Mouse (Mus musculus) thymus, adult 18-20 months (tissue): Measurements from ENCODE around the gene St6galnac3.
"Not testable (repeated sequence)": the region's sequence is repeated elsewhere in the genome, so short reads cannot be mapped to it uniquely, and the experiment has no call there.

Experiments
- DNase-seq, 2 experiments: peaks; one replicate each; pipeline ENCODE4 v3.0.0; 2022; ENCODE audit warnings: mixed read lengths in 2 of 2

St6galnac3 gene

DNA sequence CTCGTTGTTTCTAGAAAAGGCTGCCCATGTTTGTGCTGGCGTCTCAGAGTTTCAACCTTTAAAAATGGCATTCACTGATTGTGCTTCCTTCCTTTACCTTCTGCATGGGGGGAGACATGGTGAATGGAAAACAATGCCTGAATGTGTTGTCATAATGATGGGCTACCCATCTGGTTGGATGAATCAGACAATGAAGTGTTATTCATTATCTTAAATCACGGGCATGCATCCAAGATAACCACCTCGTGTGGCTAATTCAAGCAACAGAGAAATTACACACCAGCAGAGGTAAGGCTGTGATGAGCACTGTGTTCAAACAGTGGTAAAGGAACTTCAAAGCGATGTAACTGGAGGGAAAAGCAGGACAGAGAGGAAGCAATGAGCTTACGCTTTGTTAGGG, 325.4 kb downstream of the St6galnac3 start:
- DNase-seq, result no peak

DNA sequence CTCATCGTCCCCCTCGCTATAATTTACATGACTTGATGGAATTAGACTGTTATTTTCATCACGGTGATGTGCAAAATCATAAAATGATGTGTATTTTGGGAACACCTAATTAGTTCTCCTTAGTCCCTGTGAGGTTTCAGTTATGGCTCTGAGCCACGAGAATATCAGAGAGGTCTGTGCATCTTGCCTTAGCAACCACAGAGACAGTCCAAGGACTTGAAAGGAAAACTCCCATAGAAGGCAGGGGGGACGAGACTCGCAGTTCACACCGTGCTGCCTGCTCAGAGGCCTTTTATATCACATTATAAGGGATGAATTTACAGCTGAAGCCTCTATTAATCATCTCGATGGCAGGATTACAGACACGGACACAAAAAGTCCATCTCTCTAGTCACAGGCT, 327.2 kb downstream of the St6galnac3 start:
- DNase-seq, result no peak

DNA sequence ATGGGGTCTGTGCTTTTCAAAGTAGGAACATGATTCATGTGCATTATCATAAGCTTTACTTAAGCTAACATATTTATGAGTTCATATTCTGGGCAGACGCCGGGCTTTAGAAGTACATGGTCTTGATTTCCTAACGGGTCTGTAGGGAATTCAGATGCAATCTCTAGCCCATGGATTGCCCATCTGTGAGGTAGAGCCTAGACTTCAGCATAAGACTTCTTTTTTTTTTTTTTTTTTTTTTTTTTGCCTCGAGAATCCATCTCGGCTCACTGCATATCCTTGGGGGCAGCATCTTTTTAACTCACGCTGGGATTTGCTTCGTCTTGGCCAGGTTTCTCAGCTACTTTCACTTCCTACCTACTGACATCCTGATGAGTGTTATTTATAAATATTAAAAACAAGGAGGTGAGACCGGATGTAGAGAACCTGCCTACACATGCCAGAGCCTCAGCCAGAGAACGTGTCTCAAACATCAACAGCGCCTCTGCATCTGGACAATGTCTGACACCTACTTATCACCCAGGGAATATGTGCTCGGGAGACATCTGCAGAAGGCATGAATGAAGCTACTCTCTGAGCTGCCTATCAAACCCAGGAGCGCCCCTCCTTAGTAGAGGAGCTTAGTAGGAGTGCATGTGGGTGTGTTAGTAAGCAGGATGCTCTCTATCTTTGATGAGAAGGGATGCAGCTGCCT, 328.5 kb downstream of the St6galnac3 start:
- no peak for DNase-seq

DNA sequence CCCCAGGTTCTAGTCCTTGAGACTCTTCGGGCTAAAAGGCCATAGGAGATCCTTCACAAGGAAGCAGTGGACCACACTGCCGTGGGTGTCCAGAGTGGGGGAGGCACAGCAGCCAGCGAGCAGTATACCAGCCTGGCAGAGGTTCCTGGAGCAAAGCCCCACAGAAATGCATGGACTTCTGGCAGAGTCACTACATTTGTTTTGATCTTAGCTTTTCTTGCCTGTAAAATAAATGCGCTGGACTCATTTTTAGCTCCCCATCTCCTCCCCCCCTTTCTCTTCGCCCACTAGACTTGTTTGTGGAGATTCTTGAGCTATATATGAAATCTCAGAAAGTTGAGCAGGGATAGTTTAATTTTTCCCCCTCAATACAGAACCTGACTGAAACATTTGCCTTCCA, 329.6 kb downstream of the St6galnac3 start:
- DNase-seq, result no peak

DNA sequence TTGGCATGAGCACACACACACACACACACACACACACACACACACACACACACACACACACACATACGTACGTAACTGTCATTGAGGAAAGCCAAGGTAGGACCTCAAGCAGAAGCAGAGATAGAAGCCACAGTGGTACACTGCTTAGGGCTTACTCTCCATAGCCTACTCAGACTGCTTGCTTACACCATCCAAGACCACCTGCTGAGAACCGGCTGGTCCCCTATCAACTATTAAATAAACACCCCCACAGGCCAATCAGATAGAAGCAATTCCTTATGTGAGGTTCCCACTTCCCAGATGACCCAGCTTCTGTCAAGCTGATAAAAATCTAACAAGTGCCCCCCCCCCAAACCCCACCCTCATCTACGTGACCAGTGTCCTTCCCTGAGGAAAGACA, 330.2 kb downstream of the St6galnac3 start:
- DNase-seq, result no peak

DNA sequence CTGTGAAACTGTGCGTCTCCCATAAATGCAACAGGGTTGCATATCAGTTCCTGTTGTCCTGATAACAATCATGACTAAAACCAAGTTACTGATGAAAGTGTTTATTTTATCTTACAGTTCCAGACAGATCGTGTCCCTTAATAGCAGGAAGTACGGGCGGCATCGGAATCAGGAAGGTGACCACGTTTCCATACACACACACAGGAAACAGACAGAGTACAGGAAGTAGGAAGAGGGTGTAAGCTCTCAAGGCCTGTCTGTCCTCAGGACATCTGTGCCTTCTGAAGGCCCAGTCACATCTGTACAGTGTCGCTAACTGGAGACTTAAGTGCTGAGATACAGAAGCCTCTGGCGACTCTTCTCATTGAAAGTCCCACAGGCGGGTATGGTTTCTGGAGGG, 330.8 kb downstream of the St6galnac3 start:
- no peak for DNase-seq

DNA sequence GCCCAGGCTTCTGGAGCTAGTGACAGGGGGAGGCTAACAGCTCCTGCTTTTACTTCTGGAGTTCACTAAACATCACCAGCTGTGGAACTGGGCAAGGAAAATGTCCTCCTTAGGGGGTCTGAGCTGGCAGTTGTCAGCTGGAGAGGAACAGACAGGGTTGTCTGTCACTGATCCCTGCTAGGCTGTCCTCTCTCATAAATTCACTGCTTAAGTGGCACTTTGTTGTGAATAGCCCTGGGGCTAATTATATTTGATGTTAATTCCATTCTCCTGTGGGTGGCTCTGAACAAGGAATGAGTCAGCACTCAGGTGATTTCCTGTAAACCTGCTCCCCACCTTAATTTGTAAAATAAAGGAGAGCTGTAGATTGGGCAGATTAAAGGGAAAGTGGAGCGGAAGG, 333.5 kb downstream of the St6galnac3 start:
- not testable (repeated sequence) for DNase-seq

DNA sequence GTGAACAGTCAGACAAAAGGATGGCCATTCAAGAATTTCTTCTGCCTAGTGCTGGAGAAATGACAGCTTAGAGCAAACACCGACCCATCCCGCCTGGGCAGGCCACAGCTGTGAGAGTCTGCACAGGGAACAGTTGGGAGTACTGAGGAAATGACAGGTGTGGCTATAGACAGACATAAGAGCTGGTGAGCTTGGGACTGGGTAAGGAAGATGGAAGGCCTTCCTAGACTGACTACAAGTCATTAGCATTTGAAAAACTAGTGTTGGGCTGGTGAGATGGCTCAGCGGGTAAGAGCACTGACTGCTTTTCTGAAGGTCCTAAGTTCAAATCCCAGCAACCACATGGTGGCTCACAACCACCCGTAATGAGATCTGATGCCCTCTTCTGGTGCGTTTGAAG, 340.3 kb downstream of the St6galnac3 start:
- DNase-seq, result not testable (repeated sequence)

DNA sequence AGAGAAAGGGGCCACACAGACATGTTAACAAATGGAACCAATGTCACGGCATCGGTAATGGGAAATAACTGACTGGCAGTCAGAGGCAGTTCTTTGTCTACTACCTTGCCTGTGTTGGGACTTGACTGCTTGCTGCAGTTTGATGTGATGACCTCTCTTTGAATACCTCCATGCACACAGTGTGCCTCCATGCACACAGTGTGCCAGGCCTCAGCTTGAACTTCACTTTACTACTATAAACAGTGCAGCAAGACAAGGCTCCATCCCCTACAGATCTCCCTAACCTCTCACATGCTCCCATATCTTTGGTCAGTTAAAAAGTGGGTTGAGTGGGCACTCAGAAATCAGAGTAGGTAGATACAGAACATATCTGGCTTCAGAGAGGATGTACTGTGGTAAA, 341.3 kb downstream of the St6galnac3 start:
- no peak for DNase-seq

DNA sequence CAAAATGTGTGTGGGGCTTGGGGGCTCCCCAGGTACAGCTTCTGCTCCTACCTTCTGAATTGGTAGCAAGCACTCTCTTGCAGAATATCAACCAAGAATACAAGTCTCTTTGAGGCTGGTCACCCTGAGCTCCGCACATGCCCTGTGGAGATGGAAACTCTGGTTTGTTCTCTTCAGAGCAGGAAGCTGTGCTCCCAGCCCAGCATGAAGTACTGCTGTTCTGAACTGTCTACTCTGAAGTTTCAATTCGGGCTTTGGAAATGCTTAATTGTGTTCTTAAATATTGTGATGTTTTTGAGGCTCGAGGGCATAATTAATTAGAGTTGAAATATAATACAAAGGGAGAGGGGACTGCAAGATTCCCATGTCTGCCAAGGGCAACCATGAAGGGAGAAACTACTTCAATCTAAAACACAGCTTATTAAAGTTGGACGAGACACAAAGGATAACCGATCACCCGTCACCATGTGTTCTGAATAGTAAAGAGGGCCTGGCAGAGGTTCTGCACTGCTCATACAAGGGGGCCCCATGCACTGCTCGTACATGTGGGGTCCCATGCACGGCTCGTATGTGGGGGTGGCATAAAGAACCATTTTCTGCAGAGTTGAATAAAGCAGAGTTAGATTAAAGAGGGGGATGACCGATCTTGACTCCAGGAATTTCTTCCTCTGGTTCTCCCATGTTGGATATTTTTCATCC, 359.8 kb downstream of the St6galnac3 start:
- DNase-seq, result no peak

DNA sequence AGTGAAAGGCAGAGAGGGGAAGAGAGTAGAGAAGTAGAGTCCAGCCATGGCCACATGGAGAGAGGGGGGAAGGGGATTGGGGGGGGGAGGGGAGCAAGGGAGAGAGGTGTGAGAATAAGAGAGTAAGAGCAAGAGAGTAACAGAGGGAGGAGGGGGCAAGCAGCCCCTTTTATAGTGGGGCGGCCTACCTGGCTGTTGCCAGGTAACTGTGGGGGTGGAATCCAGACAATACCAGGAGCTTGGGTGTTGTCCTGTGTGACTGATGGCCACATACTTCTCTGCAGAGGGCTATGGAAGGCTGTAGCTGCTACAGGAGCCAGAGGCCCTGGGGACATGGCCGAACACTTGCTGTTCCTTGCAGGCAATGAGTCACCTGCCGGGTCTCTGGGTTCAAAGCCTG, 360.6 kb downstream of the St6galnac3 start:
- DNase-seq, result no peak

DNA sequence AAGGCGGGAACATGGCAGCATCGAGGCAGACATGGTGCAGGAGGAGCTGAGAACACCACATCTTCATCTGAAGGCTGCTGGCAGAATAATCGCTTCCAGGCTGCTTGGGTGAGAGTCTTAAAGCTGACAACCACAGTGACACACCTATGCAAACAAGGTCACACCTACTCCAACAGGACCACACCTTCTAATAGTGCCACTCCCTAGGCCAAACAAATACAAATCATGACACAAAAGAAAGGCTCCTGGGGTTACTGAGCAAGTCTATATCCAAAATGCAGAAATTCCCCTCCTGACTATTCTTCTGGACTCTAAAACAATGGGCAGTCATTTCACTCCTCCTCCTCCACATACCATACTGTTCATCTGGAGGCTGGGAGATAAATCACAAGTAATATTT, 365.0 kb downstream of the St6galnac3 start:
- DNase-seq, result no peak

DNA sequence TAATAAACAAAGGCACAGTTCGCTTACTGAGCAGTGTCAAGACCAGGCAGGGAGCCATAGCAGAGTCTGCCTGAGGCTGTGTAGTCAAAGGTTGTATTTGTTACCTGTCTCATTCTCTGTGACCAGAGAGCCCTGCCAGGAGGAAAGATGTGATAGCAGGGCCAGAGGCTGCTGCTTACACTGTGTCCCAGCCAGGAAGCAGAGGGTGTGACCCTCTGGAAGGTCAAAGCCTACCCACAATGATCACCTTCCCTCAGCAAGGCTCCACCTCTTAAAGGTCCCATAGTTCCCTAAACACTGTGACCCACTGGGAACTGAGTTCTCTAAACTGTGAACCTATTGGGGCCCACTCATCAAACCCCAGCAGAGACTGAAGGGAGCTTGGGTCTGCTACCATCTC, 368.9 kb downstream of the St6galnac3 start:
- no peak for DNase-seq

DNA sequence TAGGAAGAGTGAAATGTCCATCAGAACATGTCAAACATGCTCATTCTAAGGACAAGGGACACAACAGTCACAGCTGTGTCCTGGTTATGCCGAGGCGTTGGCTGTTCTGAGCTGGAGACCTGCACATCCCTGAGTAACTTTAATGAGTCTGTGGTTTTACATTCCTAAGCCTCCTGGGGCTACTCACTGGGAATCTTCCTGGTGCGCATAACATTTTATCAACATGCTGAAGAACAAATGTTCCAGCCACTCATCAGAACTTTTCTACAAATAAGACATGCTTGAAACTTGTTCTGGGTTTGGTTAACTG, 370.0 kb downstream of the St6galnac3 start:
- DNase-seq, result no peak

DNA sequence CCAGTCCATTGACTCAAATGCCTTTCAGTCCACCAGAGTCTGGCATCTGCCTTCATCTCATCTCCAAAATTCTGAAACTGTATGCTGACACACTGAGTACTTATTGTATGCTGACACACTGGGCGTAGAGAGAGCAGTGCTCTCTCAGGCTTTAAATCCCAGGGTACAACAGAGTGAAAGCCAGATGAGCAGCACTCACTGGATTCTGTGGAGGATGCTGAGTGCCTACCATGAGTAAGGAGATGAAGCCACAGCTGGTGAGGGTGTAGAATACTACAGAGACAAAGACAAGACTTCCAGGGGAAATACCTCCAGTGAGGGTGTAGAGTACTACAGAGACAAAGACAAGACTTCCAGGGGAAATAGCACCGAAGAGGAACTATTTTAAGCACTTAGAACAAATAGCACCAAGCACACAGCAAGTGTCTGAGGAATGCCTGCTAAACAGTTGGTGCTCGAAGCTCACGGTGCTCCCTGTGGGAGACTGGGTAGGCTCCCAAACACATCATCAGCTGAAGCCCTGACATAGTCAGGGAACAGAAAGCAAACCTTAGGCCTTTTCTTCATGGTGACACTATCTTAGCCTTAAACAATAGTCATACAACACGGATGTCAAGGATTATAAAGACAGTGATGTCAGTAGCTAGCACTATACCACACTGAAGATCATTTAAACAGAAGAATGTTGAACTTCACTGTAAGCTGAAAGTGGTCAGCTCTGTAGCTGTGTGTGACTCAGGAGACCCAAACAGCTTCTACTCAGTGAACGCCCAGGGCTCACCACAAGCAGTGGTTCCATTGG, 370.6 kb downstream of the St6galnac3 start:
- no peak for DNase-seq

DNA sequence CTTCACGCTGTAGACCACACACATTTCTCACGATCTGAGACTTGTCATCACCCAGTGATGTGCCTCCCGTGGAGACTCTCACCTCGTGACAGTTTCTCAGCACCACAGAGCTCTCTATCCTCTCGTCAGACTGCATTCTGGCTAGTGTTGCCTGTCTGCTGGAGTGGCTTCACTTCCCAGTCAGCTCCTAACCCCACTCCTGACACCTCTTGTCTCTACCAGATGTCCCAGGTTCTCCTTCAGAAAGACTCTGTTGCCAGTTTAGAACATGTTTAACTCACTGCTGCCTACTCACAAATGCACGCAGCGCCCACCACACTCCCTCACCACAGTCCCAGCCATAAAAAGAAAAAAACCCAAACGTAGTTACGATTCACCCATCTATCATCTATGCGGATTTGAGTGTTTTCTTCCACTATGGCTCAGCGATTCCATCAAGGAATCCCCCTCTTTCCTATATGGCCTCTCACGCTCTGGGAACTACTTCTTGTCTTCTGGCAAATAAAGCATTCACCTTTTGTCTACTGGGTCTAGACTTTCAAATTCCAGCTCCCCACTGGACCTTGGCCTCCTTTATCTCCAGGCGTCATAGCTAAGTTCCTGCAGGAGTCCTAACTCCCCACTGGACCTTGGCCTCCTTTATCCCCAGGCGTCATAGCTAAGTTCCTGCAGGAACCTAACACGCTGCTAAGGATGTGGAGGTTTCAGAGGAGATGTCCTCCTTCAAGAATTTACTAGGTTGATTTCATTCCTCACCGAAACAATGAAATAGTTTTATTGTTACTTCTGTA, 371.5 kb downstream of the St6galnac3 start:
- no peak for DNase-seq

DNA sequence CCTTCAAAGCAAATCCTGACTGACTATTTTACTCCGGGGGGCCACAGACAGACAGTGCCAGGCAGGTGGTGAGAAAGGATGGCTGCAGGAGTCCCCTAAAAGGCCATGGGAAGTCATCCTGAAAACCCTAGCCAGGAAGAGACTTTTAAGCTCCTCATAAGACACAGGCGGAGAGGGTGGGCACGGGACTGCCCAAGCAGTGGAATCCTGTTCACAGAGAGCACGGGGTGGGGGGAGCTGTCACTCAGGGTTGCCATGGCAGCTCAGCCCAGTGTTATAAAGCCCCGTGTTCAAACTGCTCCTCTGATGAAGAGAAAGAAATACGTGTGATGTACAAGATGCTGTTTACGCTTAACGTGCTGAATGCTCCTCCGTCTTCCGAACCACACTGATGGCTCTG, 375.0 kb downstream of the St6galnac3 start:
- no peak for DNase-seq

DNA sequence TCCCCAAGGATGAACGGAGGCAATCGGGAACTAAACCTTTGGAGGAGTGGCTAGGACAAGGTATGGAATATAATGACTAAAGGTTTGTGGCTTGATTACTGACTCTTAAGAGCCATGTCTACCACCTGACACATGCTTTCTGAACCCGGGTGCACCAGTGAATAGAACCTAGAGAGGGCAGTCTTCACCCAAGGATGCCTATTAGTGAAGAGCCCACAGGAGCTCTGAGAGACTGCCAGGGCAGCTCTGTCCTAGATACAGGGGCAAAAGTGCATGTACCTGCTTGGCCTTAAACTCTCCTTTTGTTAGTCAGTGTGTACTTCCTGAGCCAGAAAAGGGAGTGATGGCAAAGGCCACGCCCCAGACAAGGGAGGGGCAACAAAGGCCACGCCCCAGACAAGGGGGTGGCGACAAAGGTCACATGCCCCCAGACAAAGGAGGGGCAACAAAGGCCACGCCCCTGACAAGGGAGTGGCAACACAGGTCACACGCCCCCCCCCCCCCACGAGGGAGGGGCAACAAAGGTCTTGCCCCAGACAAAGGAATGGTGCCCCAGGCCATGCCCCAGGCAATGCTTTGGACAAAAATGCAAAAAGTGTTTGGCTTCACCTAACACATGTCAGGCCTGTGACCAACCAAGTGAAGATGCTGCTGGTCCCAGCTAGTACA, 376.0 kb downstream of the St6galnac3 start:
- no peak for DNase-seq

DNA sequence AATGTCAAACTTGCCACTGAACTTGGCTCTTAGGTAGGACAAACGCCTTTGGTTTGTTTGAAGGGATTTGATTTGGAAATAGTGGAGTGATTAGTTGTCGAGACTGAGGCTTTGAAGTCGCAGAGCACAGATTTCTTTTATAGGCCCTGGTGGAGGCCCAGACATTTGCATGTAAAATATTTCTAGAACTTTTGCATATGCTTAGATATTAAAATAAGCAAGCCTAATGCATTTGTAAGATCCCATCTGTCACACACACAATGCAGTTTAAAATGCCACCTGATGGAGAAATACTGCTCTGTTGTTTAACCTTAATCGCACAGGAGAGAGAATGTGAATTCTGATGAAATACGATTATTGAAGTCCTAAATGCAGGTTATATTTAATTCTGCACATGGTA, 380.0 kb downstream of the St6galnac3 start:
- DNase-seq, result no peak

DNA sequence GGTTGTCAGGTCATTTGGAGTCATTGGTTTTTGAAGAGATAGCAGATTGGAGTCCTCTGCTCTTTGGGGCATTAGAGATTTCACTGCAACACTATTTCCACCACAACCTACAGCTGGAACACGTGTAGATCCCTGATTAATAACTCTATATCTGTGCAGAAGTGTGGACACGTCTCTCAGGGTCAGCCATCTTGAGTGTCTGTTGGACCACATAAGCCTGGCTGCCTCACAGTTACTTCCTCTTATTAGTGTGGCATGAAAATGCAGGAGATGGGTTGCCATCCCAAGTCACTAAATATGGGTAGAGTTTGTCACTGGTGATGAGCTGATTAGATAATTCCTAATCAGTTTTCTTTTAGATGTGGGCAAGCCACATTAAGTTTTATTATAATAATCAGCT, 385.0 kb downstream of the St6galnac3 start:
- no peak for DNase-seq

DNA sequence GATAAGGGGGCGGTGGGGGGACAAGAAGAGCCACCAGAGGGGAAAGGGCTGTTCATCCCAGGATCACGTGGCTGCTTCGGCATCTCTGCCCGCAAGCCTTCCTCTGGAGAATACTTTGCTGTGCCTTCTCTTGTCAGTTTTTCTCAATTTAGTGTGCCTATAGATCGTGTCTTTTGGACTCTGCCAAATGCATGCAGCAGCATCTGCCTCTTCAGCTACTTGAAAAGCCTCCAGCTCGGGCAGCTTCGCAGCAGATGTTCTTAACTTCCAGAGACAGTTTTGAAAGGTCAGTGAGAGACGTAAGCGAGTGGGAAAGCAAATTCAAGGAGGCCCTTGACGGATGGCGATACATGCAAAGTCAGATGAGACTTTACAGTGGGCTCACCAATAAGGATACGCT, 385.9 kb downstream of the St6galnac3 start:
- DNase-seq, result no peak

DNA sequence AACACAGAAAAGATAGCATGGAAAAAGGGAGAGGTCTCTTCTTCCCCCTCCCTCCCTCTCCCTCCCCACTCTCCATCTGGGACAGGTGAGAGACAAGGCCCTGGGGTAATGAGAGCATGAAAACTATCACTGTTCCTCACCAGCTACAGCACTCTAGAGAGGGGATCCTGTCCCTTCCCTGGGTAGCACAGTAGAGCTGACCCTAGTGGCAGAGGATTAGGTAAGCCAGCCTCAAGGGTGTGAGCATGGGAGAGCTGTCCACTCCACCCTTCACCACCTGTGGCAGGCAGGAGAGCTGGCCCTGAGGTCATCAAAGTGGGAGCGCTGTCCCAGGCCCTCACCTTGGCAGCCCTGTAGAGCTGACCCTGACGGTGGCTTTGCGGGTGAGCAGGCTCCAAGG, 387.2 kb downstream of the St6galnac3 start:
- no peak for DNase-seq

DNA sequence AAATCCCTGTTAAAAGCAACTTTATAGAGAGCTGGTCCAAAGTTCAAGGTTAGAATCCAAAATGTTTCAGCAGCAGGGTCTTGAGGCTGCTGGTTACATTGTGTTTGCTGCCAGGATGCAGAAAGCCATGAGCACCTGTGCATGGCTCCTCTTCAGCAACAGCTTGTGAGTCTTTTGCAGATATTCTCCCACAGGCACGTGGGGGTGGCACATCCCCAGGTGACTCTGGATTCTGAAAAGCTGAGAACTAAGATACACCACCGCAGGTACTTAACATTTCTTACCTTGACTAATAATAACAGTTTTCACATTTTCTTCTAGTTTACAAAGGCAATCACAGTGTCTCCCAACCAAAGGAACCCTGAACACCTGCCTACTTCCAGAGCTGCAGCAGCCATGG, 387.8 kb downstream of the St6galnac3 start:
- DNase-seq, result no peak
